In genomic region chr15:101970536-101970935, GRCm38 (mm10) we compare ENCODE assay signal across 9 mouse cellular contexts. TPM values are rescaled to one million over a fixed set of nuclear protein-coding genes. Genes with fewer than 3 reads are reported as not detected.
A peak's percentile ranks its signal among the peaks of the same experiment; 100 is the strongest.
DNase-seq lines count a peak whose midpoint lies in the region; ATAC-seq and TF ChIP-seq lines count a peak whose summit lies in the region.
"Had no signal": no experiment of that assay in that cellular context is flagged by ENCODE, and none has a peak within 500 bp of the region (broad histone marks: within the 10 kb centered on the region; RNA-seq: fewer than 3 reads in every experiment).

No protein-coding gene starts in this region.

- H3K79me2 ChIP-seq in liver, adult 2 months (ENCODE audit: control insufficient read depth, insufficient read depth, low read length), result no peaks in the 10 kb centered on the region

- no peak for TF ChIP-seq POLR2A in liver, adult 2 months (IDR thresholded peaks at IDR 0.05; ENCODE audit: extremely low read depth, insufficient read depth, low read length)

- 14% methylated on average over 3 of the region's 6 CpGs for WGBS in forebrain, embryonic 11.5 days
- WGBS in forebrain, embryonic 13.5 days, result 1% methylated on average over 3 of the region's 6 CpGs
- WGBS in liver, adult 2 months, result 10% methylated on average over 4 of the region's 6 CpGs
- 3% methylated on average over 3 of the region's 6 CpGs for WGBS in liver, embryonic 11.5 days

- peak; percentile 85 for DNase-seq in forebrain, embryonic 11.5 days (ENCODE audit: low spot score)
- peak; percentile 30 for DNase-seq in liver, adult 2 months (ENCODE audit: extremely low read depth, low read depth, low spot score)
- no peak for DNase-seq in liver, embryonic 11.5 days (ENCODE audit: low spot score)
- peak; percentile 74 for DNase-seq in adrenal gland, postnatal 14 days
- DNase-seq in kidney, postnatal 10 days, result peak; percentile 82
- peak; percentile 80 for DNase-seq in retina, postnatal 1 day
- DNase-seq in thymus, postnatal 36 days, result no peak

- no peak overlapping the region for H3K27ac ChIP-seq in forebrain, embryonic 11.5 days (ENCODE audit: low read depth, low read length)
- H3K27ac ChIP-seq in forebrain, embryonic 13.5 days, result no peak overlapping the region
- H3K27ac ChIP-seq in liver, adult 2 months (replicated peaks; ENCODE audit: insufficient read depth, low read depth, low read length), result no peak overlapping the region
- H3K27ac ChIP-seq in liver, embryonic 11.5 days (ENCODE audit: low read depth, low read length), result no peak overlapping the region

- TF ChIP-seq CTCF in liver, adult 2 months (IDR thresholded peaks at IDR 0.05; ENCODE audit: low read depth, low read length), result peak; percentile 88

- H3K4me2 ChIP-seq in forebrain, embryonic 11.5 days (ENCODE audit: low read depth, low read length, severe bottlenecking), result no peak overlapping the region
- no peak overlapping the region for H3K4me2 ChIP-seq in forebrain, embryonic 13.5 days
- H3K4me2 ChIP-seq in liver, embryonic 11.5 days, result no peak overlapping the region

- no peak overlapping the region for H3K9ac ChIP-seq in forebrain, embryonic 11.5 days (ENCODE audit: low read length)
- no peak overlapping the region for H3K9ac ChIP-seq in forebrain, embryonic 13.5 days
- H3K9ac ChIP-seq in liver, adult 2 months (ENCODE audit: low read depth, low read length), result no peak overlapping the region
- no peak overlapping the region for H3K9ac ChIP-seq in liver, embryonic 11.5 days (ENCODE audit: low read depth, low read length)

- no peaks in the 10 kb centered on the region for H3K27me3 ChIP-seq in forebrain, embryonic 11.5 days (ENCODE audit: control insufficient read depth, insufficient read depth, low read length)
- H3K27me3 ChIP-seq in forebrain, embryonic 13.5 days, result 0 out of 2 replicates have a peak, but pooled peaks cover 2% of the 10 kb centered on the region
- H3K27me3 ChIP-seq in liver, adult 2 months (ENCODE audit: control insufficient read depth, insufficient read depth, low read length), result no peaks in the 10 kb centered on the region
- no peaks in the 10 kb centered on the region; the same call in none of the 2 replicates for H3K27me3 ChIP-seq in liver, embryonic 11.5 days (replicated peaks; ENCODE audit: control insufficient read depth, insufficient read depth, low read length)

- no peaks in the 10 kb centered on the region for H3K9me3 ChIP-seq in forebrain, embryonic 11.5 days (ENCODE audit: control insufficient read depth, low read length)
- H3K9me3 ChIP-seq in forebrain, embryonic 13.5 days (replicated peaks), result no peaks in the 10 kb centered on the region
- H3K9me3 ChIP-seq in liver, embryonic 11.5 days (ENCODE audit: control insufficient read depth, low read length), result no peaks in the 10 kb centered on the region

- no peaks in the 10 kb centered on the region for H3K4me1 ChIP-seq in forebrain, embryonic 11.5 days (replicated peaks; ENCODE audit: control insufficient read depth, insufficient read depth, low read length)
- peaks cover 8% of the 10 kb centered on the region; the same call in 1 of the 2 replicates for H3K4me1 ChIP-seq in forebrain, embryonic 13.5 days
- no peaks in the 10 kb centered on the region for H3K4me1 ChIP-seq in liver, adult 2 months (ENCODE audit: control insufficient read depth, insufficient read depth, low read length)
- no peaks in the 10 kb centered on the region for H3K4me1 ChIP-seq in liver, embryonic 11.5 days (replicated peaks; ENCODE audit: control insufficient read depth, insufficient read depth, low read length)

- no peak overlapping the region for H3K4me3 ChIP-seq in forebrain, embryonic 11.5 days (ENCODE audit: low read depth, low read length)
- H3K4me3 ChIP-seq in forebrain, embryonic 13.5 days, result no peak overlapping the region
- H3K4me3 ChIP-seq in liver, adult 2 months (ENCODE audit: insufficient read depth, low read depth, low read length), result no peak overlapping the region
- H3K4me3 ChIP-seq in liver, embryonic 11.5 days (ENCODE audit: low read depth, low read length), result no peak overlapping the region

- no peak for ATAC-seq in forebrain, embryonic 11.5 days (replicated peaks; ENCODE audit: low FRiP score)
- no peak for ATAC-seq in forebrain, embryonic 13.5 days
- no peak for ATAC-seq in liver, embryonic 11.5 days (replicated peaks; ENCODE audit: low FRiP score)

- no peaks in the 10 kb centered on the region for H3K36me3 ChIP-seq in forebrain, embryonic 11.5 days (ENCODE audit: control insufficient read depth, insufficient read depth, low read length)
- no peaks in the 10 kb centered on the region for H3K36me3 ChIP-seq in forebrain, embryonic 13.5 days (ENCODE audit: poor library complexity, severe bottlenecking)
- H3K36me3 ChIP-seq in liver, adult 2 months (ENCODE audit: control insufficient read depth, insufficient read depth, low read length), result no peaks in the 10 kb centered on the region
- no peaks in the 10 kb centered on the region for H3K36me3 ChIP-seq in liver, embryonic 11.5 days (ENCODE audit: control insufficient read depth, insufficient read depth, low read length)

RNA-seq across cellular contexts. Expression of gene Krt78, which starts 16.4 kb away (rescaled TPM):
- polyA plus RNA-seq in forebrain, embryonic 11.5 days (2014; fragmentation: Nextera tagmentation; extraction: Ambion mirVana), result not detected in 2 replicates
- polyA plus RNA-seq in forebrain, embryonic 13.5 days (2015; fragmentation: Nextera tagmentation; extraction: Ambion mirVana), result not detected in 2 replicates
- total RNA-seq in liver, adult 2 months (2014; rRNA removed), result not detected in 2 replicates
- not detected in 2 replicates for polyA plus RNA-seq in liver, adult 2 months (2012; rRNA removed)
- not detected in 2 replicates for polyA plus RNA-seq in liver, embryonic 11.5 days (2014; fragmentation: Nextera tagmentation; extraction: Ambion mirVana)
- total RNA-seq in adrenal gland, postnatal 14 days (2021), result not detected in 2 replicates

RNA-seq across cellular contexts. Expression of gene Krt79, which starts 30.4 kb away (rescaled TPM):
- polyA plus RNA-seq in forebrain, embryonic 11.5 days (2014; fragmentation: Nextera tagmentation; extraction: Ambion mirVana), result 0.12 TPM in 1 of 2 replicates, not detected in the other
- polyA plus RNA-seq in forebrain, embryonic 13.5 days (2015; fragmentation: Nextera tagmentation; extraction: Ambion mirVana), result 0.10 and 0.33 TPM in 2 replicates
- total RNA-seq in liver, adult 2 months (2014; rRNA removed), result 0.09 TPM in 1 of 2 replicates, not detected in the other
- polyA plus RNA-seq in liver, adult 2 months (2012; rRNA removed), result 0.04 and 0.10 TPM in 2 replicates
- polyA plus RNA-seq in liver, embryonic 11.5 days (2014; fragmentation: Nextera tagmentation; extraction: Ambion mirVana), result 0.08 TPM in 1 of 2 replicates, not detected in the other
- total RNA-seq in adrenal gland, postnatal 14 days (2021), result 3.7 and 3.9 TPM in 2 replicates
- total RNA-seq: heart, adult 18-20 months had no signal

RNA-seq across cellular contexts. Expression of gene Krt8, which starts 33.7 kb away (rescaled TPM):
- 16.2 and 19.2 TPM in 2 replicates for polyA plus RNA-seq in forebrain, embryonic 11.5 days (2014; fragmentation: Nextera tagmentation; extraction: Ambion mirVana)
- 1.7 and 2.6 TPM in 2 replicates for polyA plus RNA-seq in forebrain, embryonic 13.5 days (2015; fragmentation: Nextera tagmentation; extraction: Ambion mirVana)
- total RNA-seq in liver, adult 2 months (2014; rRNA removed), result 240 and 251 TPM in 2 replicates
- 155 and 168 TPM in 2 replicates for polyA plus RNA-seq in liver, adult 2 months (2012; rRNA removed)
- 103 TPM in 2 replicates for polyA plus RNA-seq in liver, embryonic 11.5 days (2014; fragmentation: Nextera tagmentation; extraction: Ambion mirVana)
- total RNA-seq in adrenal gland, postnatal 14 days (2021), result 1.5 and 14.6 TPM in 2 replicates

RNA-seq across cellular contexts. Expression of gene Krt4, which starts 46.0 kb away (rescaled TPM):
- not detected in 2 replicates for polyA plus RNA-seq in forebrain, embryonic 11.5 days (2014; fragmentation: Nextera tagmentation; extraction: Ambion mirVana)
- polyA plus RNA-seq in forebrain, embryonic 13.5 days (2015; fragmentation: Nextera tagmentation; extraction: Ambion mirVana), result not detected in 2 replicates
- total RNA-seq in liver, adult 2 months (2014; rRNA removed), result not detected in 2 replicates
- polyA plus RNA-seq in liver, adult 2 months (2012; rRNA removed), result 0.06 TPM in 1 of 2 replicates, not detected in the other
- not detected in 2 replicates for polyA plus RNA-seq in liver, embryonic 11.5 days (2014; fragmentation: Nextera tagmentation; extraction: Ambion mirVana)
- 0.15 TPM in 1 of 2 replicates, not detected in the other for total RNA-seq in adrenal gland, postnatal 14 days (2021)

RNA-seq across cellular contexts. Expression of gene Krt18, which starts 57.4 kb away (rescaled TPM):
- polyA plus RNA-seq in forebrain, embryonic 11.5 days (2014; fragmentation: Nextera tagmentation; extraction: Ambion mirVana), result 12.0 and 13.6 TPM in 2 replicates
- polyA plus RNA-seq in forebrain, embryonic 13.5 days (2015; fragmentation: Nextera tagmentation; extraction: Ambion mirVana), result 2.4 and 6.3 TPM in 2 replicates
- 255 and 258 TPM in 2 replicates for total RNA-seq in liver, adult 2 months (2014; rRNA removed)
- polyA plus RNA-seq in liver, adult 2 months (2012; rRNA removed), result 110 and 124 TPM in 2 replicates
- polyA plus RNA-seq in liver, embryonic 11.5 days (2014; fragmentation: Nextera tagmentation; extraction: Ambion mirVana), result 110 and 113 TPM in 2 replicates
- 2.4 and 11.6 TPM in 2 replicates for total RNA-seq in adrenal gland, postnatal 14 days (2021)

Comparison
In these comparisons a context has a peak if more than half of its experiments do, and no peak if none do; other contexts are left out.
1. DNase-seq: peak in forebrain, embryonic 11.5 days (single experiment), liver, adult 2 months (single experiment), adrenal gland, postnatal 14 days (single experiment), kidney, postnatal 10 days (single experiment) and retina, postnatal 1 day (single experiment); none in liver, embryonic 11.5 days (single experiment) and thymus, postnatal 36 days (0 of 2).